Mouse (Mus musculus) MEL (cell line): ENCODE measurements around the gene Eif2d. TPM values are rescaled to one million over a fixed set of nuclear protein-coding genes. Genes with fewer than 3 reads are reported as not detected.

ENCODE experiments used
- DNase-seq: peaks from one replicate; pipeline ENCODE4 v3.0.0; 2011; ENCODE audit warnings: low read depth, low spot score
- H3K27ac ChIP-seq: 2 replicates; pipeline ENCODE4 v1.5.1; 2012; ENCODE audit warnings: low read depth, mild to moderate bottlenecking, control low read depth, low read length, moderate library complexity; ENCODE audit not compliant: control insufficient read depth
- H3K27me3 ChIP-seq, 2 experiments: fragments of 150-350 bp in 1 of 2; sonication (generic) in 1 of 2; 2 replicates each; pipeline ENCODE4 v1.6.1; 2012; ENCODE audit warnings: low read length in 2 of 2, mild to moderate bottlenecking in 2 of 2, improper control_type of control experiment in 1 of 2, moderate library complexity in 1 of 2; ENCODE audit not compliant: insufficient read depth in 2 of 2, control insufficient read depth in 1 of 2
- H3K36me3 ChIP-seq, 2 experiments: 2 replicates each; pipeline ENCODE4 v1.6.1; 2012 to 2014; ENCODE audit warnings: low read length in 2 of 2, improper control_type of control experiment in 1 of 2, inconsistent platforms in 1 of 2, mild to moderate bottlenecking in 1 of 2; ENCODE audit not compliant: insufficient read depth in 2 of 2, control insufficient read depth in 1 of 2
- H3K4me1 ChIP-seq, 2 experiments: fragments of 150-350 bp in 1 of 2; sonication (generic) in 1 of 2; 2 replicates each; pipeline ENCODE4 v1.6.1; 2012; ENCODE audit warnings: low read length in 2 of 2, improper control_type of control experiment in 1 of 2, mild to moderate bottlenecking in 1 of 2; ENCODE audit not compliant: insufficient read depth in 2 of 2, control insufficient read depth in 1 of 2
- H3K4me3 ChIP-seq, 2 experiments: fragments of 150-350 bp in 1 of 2; sonication (generic) in 1 of 2; 2 replicates each; pipeline ENCODE4 v1.5.1; 2012; ENCODE audit warnings: low read depth in 2 of 2, low read length in 2 of 2, mild to moderate bottlenecking in 2 of 2, moderate library complexity in 2 of 2, control low read depth in 1 of 2, improper control_type of control experiment in 1 of 2; ENCODE audit not compliant: control insufficient read depth in 1 of 2, insufficient read depth in 1 of 2
- H3K79me2 ChIP-seq: 2 replicates; pipeline ENCODE4 v1.6.1; 2012; ENCODE audit warnings: mild to moderate bottlenecking, low read length, moderate library complexity; ENCODE audit not compliant: control insufficient read depth, poor library complexity, insufficient read depth
- H3K9ac ChIP-seq: 2 replicates; pipeline ENCODE4 v1.6.1; 2012; ENCODE audit warnings: low read depth, mild to moderate bottlenecking, control low read depth, low read length, moderate library complexity; ENCODE audit not compliant: control insufficient read depth, poor library complexity, severe bottlenecking
- H3K9me3 ChIP-seq: fragments of 150-350 bp; sonication (generic); replicated peaks from 2 replicates; pipeline ENCODE4 v1.6.1; 2012; ENCODE audit warnings: mild to moderate bottlenecking, low read length, improper control_type of control experiment, moderate library complexity; ENCODE audit not compliant: insufficient read depth
- E2F4 ChIP-seq: IDR thresholded peaks from 2 replicates; pipeline ENCODE4 v1.6.1; 2011; ENCODE audit warnings: low read depth, low read length, improper control_type of control experiment, borderline replicate concordance
- EP300 ChIP-seq, 2 experiments: IDR thresholded peaks; 2 replicates each; pipeline ENCODE4 v1.6.1; 2011; ENCODE audit warnings: improper control_type of control experiment in 2 of 2, low read length in 2 of 2, low read depth in 1 of 2, mild to moderate bottlenecking in 1 of 2
- GABPA ChIP-seq: IDR thresholded peaks from 2 replicates; pipeline ENCODE4 v1.6.1; 2012; ENCODE audit warnings: low read depth, mild to moderate bottlenecking, inconsistent platforms, low read length, improper control_type of control experiment, moderate library complexity
- HCFC1 ChIP-seq: IDR thresholded peaks from 2 replicates; pipeline ENCODE4 v1.6.1; 2012; ENCODE audit warnings: low read depth, mild to moderate bottlenecking, inconsistent platforms, low read length, improper control_type of control experiment, moderate library complexity
- KAT2A ChIP-seq: conservative IDR thresholded peaks from 2 replicates; pipeline ENCODE4 v1.6.1; 2012; ENCODE audit warnings: low read depth, low read length, improper control_type of control experiment, inconsistent platforms
- MAFK ChIP-seq: IDR thresholded peaks from 2 replicates; pipeline ENCODE4 v1.6.1; 2011; ENCODE audit warnings: low read depth, mild to moderate bottlenecking, low read length, improper control_type of control experiment, borderline replicate concordance
- MAX ChIP-seq: IDR thresholded peaks from 2 replicates; pipeline ENCODE4 v1.6.1; 2011; ENCODE audit warnings: low read length, improper control_type of control experiment
- MXI1 ChIP-seq: IDR thresholded peaks from 2 replicates; pipeline ENCODE4 v1.6.1; 2011; ENCODE audit warnings: mild to moderate bottlenecking, low read depth, low read length, improper control_type of control experiment
- NELFE ChIP-seq: IDR thresholded peaks from 2 replicates; pipeline ENCODE4 v1.6.1; 2011; ENCODE audit warnings: low read depth, low read length, improper control_type of control experiment
- NRF1 ChIP-seq: IDR thresholded peaks from 2 replicates; pipeline ENCODE4 v1.6.1; 2014; ENCODE audit warnings: low read depth, mild to moderate bottlenecking, inconsistent platforms, low read length, improper control_type of control experiment, moderate library complexity; ENCODE audit not compliant: poor library complexity, insufficient read depth, severe bottlenecking
- POLR2A ChIP-seq, 2 experiments: IDR thresholded peaks; 2 replicates each; pipeline ENCODE4 v1.6.1; 2011 to 2012; ENCODE audit warnings: low read length in 2 of 2, mild to moderate bottlenecking in 2 of 2, control low read depth in 1 of 2, improper control_type of control experiment in 1 of 2, low read depth in 1 of 2, moderate library complexity in 1 of 2; ENCODE audit not compliant: control insufficient read depth in 1 of 2, insufficient read depth in 1 of 2, poor library complexity in 1 of 2
- POLR2AphosphoS5 ChIP-seq: IDR thresholded peaks from 2 replicates; pipeline ENCODE4 v1.6.1; 2012; ENCODE audit warnings: low read depth, borderline replicate concordance, mild to moderate bottlenecking, inconsistent platforms, low read length, moderate library complexity, mixed read lengths
- RAD21 ChIP-seq: IDR thresholded peaks from 2 replicates; pipeline ENCODE4 v1.6.1; 2011; ENCODE audit warnings: mild to moderate bottlenecking, low read depth, low read length, improper control_type of control experiment
- SIN3A ChIP-seq: IDR thresholded peaks from 2 replicates; pipeline ENCODE4 v1.6.1; 2012; ENCODE audit warnings: low read length, improper control_type of control experiment, inconsistent platforms
- TAL1 ChIP-seq: IDR thresholded peaks from 2 replicates; pipeline ENCODE4 v1.6.1; 2012; ENCODE audit warnings: mild to moderate bottlenecking, inconsistent platforms, low read length, moderate library complexity, mixed read lengths
- TCF12 ChIP-seq: IDR thresholded peaks from 2 replicates; pipeline ENCODE4 v1.6.1; 2014; ENCODE audit warnings: low read depth, mild to moderate bottlenecking, inconsistent platforms, low read length, improper control_type of control experiment, moderate library complexity
- USF1 ChIP-seq: IDR thresholded peaks from 2 replicates; pipeline ENCODE4 v1.6.1; 2014; ENCODE audit warnings: low read depth, mild to moderate bottlenecking, inconsistent platforms, low read length, improper control_type of control experiment, moderate library complexity
- USF2 ChIP-seq, 2 experiments: IDR thresholded peaks; 2 replicates each; pipeline ENCODE4 v1.6.1; 2011 to 2012; ENCODE audit warnings: improper control_type of control experiment in 2 of 2, low read length in 2 of 2, borderline replicate concordance in 1 of 2, inconsistent platforms in 1 of 2, low read depth in 1 of 2, mild to moderate bottlenecking in 1 of 2; ENCODE audit not compliant: insufficient read depth in 1 of 2
- ZC3H11A ChIP-seq: IDR thresholded peaks from 2 replicates; pipeline ENCODE4 v1.6.1; 2012; ENCODE audit warnings: low read depth, mild to moderate bottlenecking, inconsistent platforms, low read length, improper control_type of control experiment
- ZKSCAN1 ChIP-seq: IDR thresholded peaks from 2 replicates; pipeline ENCODE4 v1.6.1; 2012; ENCODE audit warnings: low read depth, mild to moderate bottlenecking, inconsistent platforms, low read length, improper control_type of control experiment, moderate library complexity
- ZMIZ1 ChIP-seq: IDR thresholded peaks from 2 replicates; pipeline ENCODE4 v1.6.1; 2012; ENCODE audit warnings: low read depth, mild to moderate bottlenecking, inconsistent platforms, low read length, improper control_type of control experiment, moderate library complexity
- polyA plus RNA-seq, 2 experiments: library from polyadenylated mRNA; stranded (reverse) in 1 of 2; unstranded in 1 of 2; fragments of >175 nt in 1 of 2; fragments of >200 nt in 1 of 2; gene quantifications; 2 replicates each; pipeline versions ENCODE4 v1.2.1 to v1.2.4; 2012; ENCODE audit warnings: low replicate concordance in 2 of 2, low read depth in 1 of 2; ENCODE audit not compliant: insufficient read length in 2 of 2, insufficient read depth in 1 of 2, missing spikeins in 1 of 2
- total RNA-seq: library from RNA; depleted of rRNA; stranded (reverse); fragments of 300-350 nt; gene quantifications from 2 replicates; pipeline ENCODE4 v1.2.3, GENCODE M21; 2012

Eif2d gene
- total and polyA plus RNA-seq, 3 experiments = 31.0 to 43.6 TPM; not detected in 1

- Histone ChIP-seq H3K79me2 (no peaks in the 10 kb centered on the region), H3K4me3 (no peak overlapping the region), H3K9me3 (no peaks in the 10 kb centered on the region), H3K9ac (no peak overlapping the region), H3K36me3 (no peaks in the 10 kb centered on the region), H3K4me1 (no peaks in the 10 kb centered on the region), H3K27ac (no peak overlapping the region), H3K27me3 (peaks cover 0 to 3% of the 10 kb centered on the region in 2 experiments; a peak in 3 of 4 replicates)
- DNase-seq = no peak
- no peak for TF ChIP-seq TAL1
- no peak for TF ChIP-seq USF2 (IDR thresholded peaks at IDR 0.05; ENCODE audit: borderline replicate concordance in 1 of 2, insufficient read depth in 1 of 2, low read depth in 1 of 2, low read length in 2 of 2)
- TF ChIP-seq NELFE = no peak
- no peak for TF ChIP-seq KAT2A
- no peak for TF ChIP-seq MXI1
- TF ChIP-seq NRF1 = no peak
- TF ChIP-seq ZMIZ1 = no peak
- TF ChIP-seq MAX = no peak
Observed at GRCm38 (mm10) chr1:131211655-131212054, 58.7 kb downstream of the Eif2d start.

- TF ChIP-seq TAL1 (no peak), HCFC1 (no peak), NELFE (no peak)
- Histone ChIP-seq H3K79me2 (no peaks in the 10 kb centered on the region), H3K9me3 (no peaks in the 10 kb centered on the region), H3K27ac (no peak overlapping the region), H3K36me3 (no peaks in the 10 kb centered on the region), H3K4me3 (no peak overlapping the region), H3K27me3 (peaks cover 2 to 4% of the 10 kb centered on the region in 2 experiments), H3K9ac (no peak overlapping the region), H3K4me1 (no peaks in the 10 kb centered on the region)
- DNase-seq = no peak
Observed at GRCm38 (mm10) chr1:131212956-131213355, 60.0 kb downstream of the Eif2d start.

GRCm38 (mm10) chr1:131213361-131213760 is 60.4 kb downstream of the Eif2d start:
- DNase-seq = no peak
- no peaks in the 10 kb centered on the region for H3K9me3 ChIP-seq
- peaks cover 5 to 6% of the 10 kb centered on the region in 2 experiments for H3K27me3 ChIP-seq

More at GRCm38 (mm10) chr1:131213361-131213760, 60.4 kb downstream of the Eif2d start:
- no peaks in the 10 kb centered on the region for H3K36me3 ChIP-seq
- H3K27ac ChIP-seq = no peak overlapping the region
- H3K4me1 ChIP-seq = no peaks in the 10 kb centered on the region
- H3K9ac ChIP-seq = no peak overlapping the region
- no peaks in the 10 kb centered on the region for H3K79me2 ChIP-seq
- H3K4me3 ChIP-seq = no peak overlapping the region
- TF ChIP-seq KAT2A (no peak), USF2 (IDR thresholded peaks at IDR 0.05; ENCODE audit: borderline replicate concordance in 1 of 2, insufficient read depth in 1 of 2, low read depth in 1 of 2, low read length in 2 of 2) (no peak), ZKSCAN1 (no peak), ZC3H11A (no peak), EP300 (IDR thresholded peaks at IDR 0.05; ENCODE audit: low read depth in 1 of 2, low read length in 2 of 2) (no peak), POLR2A (IDR thresholded peaks at IDR 0.05; ENCODE audit: control insufficient read depth in 1 of 2, insufficient read depth in 1 of 2, low read depth in 1 of 2, low read length in 2 of 2, poor library complexity in 1 of 2) (no peak), NRF1 (no peak), RAD21 (no peak), SIN3A (no peak), NELFE (no peak), TCF12 (no peak), E2F4 (no peak), GABPA (no peak), MAFK (no peak), POLR2AphosphoS5 (no peak), USF1 (no peak)
